Mouse (Mus musculus): ENCODE measurements around the gene Tmco4. TPM values are rescaled to one million over a fixed set of nuclear protein-coding genes. Genes with fewer than 3 reads are reported as not detected.
A peak's percentile ranks its signal among the peaks of the same experiment; 100 is the strongest.

Gene Tmco4
- polyA plus RNA-seq (2012; rRNA removed), result 14.7 and 15.1 TPM in 2 replicates

GRCm38 (mm10) chr4:138972827-138973718 is at the start of gene Tmco4:
TSS of gene Tmco4 (plus strand) at chr4:138972888.
- DNase-seq, result peak; percentile 84
- H3K4me1 ChIP-seq (ENCODE audit: control insufficient read depth, insufficient read depth, low read length), result peaks cover 5% of the 10 kb centered on the region; the same call in 1 of the 2 replicates
- H3K4me3 ChIP-seq (replicated peaks; ENCODE audit: extremely low read depth, low read depth, low read length), result peak within 1 kb of the TSS; percentile 72
- WGBS, result under 1% methylated on average over 60 of the region's 60 CpGs
- peak; percentile 88; the same call in 1 of the 2 replicates for TF ChIP-seq POLR2A (IDR thresholded peaks at IDR 0.05; ENCODE audit: borderline replicate concordance, extremely low read depth, low read depth, low read length)
- TF ChIP-seq CTCF (IDR thresholded peaks at IDR 0.05; ENCODE audit: insufficient read depth, low read length), result no peak

DNA sequence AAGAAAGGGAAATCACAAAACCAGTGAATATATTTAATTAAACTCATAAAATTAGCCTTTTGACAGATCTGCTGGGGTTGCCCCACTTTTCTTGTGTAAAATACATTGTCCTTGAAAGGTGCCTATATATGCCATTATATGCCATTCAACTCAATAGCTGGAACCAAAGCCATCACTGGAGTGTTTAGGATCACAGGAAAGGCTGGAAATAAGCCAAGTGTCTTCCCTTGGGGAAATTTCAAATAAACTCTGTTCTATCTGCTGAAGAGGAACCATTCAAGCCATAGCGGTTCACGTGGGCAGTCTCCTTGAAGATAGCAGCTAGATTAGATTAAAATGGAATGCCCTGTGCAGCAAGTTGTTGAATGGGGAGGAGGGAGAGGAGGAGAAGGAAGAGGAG is 47.1 kb upstream of the Tmco4 start:
- no peak overlapping the region for H3K4me3 ChIP-seq (replicated peaks; ENCODE audit: extremely low read depth, low read depth, low read length)
- no peak for DNase-seq
- no peaks in the 10 kb centered on the region for H3K4me1 ChIP-seq (ENCODE audit: control insufficient read depth, insufficient read depth, low read length)
- TF ChIP-seq POLR2A (IDR thresholded peaks at IDR 0.05; ENCODE audit: borderline replicate concordance, extremely low read depth, low read depth, low read length), result no peak
- TF ChIP-seq CTCF (IDR thresholded peaks at IDR 0.05; ENCODE audit: insufficient read depth, low read length), result no peak
- WGBS, result 28% methylated on average over 2 of the region's 2 CpGs

- TF ChIP-seq CTCF (IDR thresholded peaks at IDR 0.05; ENCODE audit: insufficient read depth, low read length) (no peak), POLR2A (IDR thresholded peaks at IDR 0.05; ENCODE audit: borderline replicate concordance, extremely low read depth, low read depth, low read length) (no peak)
- WGBS, result 58% methylated on average over 3 of the region's 3 CpGs
- Histone ChIP-seq H3K4me3 (replicated peaks; ENCODE audit: extremely low read depth, low read depth, low read length) (no peak overlapping the region), H3K4me1 (ENCODE audit: control insufficient read depth, insufficient read depth, low read length) (peaks cover 5% of the 10 kb centered on the region; the same call in 1 of the 2 replicates)
- DNase-seq, result no peak
Observed at GRCm38 (mm10) chr4:138933862-138934261, 38.8 kb upstream of the Tmco4 start.

DNA sequence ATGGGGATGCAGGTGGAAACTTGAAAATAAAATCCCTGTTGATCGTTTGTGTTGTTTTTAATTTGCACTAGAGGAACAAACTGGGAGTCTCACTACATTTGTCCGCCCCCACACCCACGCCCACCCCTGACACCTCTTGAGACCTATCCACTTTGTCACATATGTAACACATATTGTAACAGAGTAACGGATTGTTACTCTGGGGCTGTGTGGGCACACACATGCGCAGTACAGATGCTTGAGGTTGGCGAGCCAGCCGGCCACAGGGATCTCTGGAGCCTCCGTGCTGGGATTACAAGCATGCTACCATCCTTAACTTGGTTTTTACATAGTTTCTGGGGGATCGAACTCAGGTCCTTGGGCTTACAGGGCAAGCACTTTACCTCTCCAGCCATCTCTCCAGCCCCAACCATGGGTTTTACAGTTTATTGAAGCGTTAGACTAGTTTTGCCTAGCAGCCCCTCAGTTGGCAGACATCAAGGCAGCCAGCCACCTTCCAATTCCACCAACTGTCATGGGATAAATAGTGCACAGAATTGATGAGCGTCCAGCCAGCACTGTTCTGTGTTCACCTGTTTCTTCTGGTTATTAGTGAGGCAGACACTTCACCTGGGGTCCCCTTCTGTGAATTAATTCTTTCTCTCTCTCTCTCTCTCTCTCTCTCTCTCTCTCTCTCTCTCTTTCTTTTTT is 38.1 kb upstream of the Tmco4 start:
- Histone ChIP-seq H3K4me1 (ENCODE audit: control insufficient read depth, insufficient read depth, low read length) (peaks cover 8% of the 10 kb centered on the region), H3K4me3 (replicated peaks; ENCODE audit: extremely low read depth, low read depth, low read length) (no peak overlapping the region)
- no peak for DNase-seq
- WGBS, result 82% methylated on average over 11 of the region's 11 CpGs
- TF ChIP-seq CTCF (IDR thresholded peaks at IDR 0.05; ENCODE audit: insufficient read depth, low read length) (no peak), POLR2A (IDR thresholded peaks at IDR 0.05; ENCODE audit: borderline replicate concordance, extremely low read depth, low read depth, low read length) (no peak)

DNA sequence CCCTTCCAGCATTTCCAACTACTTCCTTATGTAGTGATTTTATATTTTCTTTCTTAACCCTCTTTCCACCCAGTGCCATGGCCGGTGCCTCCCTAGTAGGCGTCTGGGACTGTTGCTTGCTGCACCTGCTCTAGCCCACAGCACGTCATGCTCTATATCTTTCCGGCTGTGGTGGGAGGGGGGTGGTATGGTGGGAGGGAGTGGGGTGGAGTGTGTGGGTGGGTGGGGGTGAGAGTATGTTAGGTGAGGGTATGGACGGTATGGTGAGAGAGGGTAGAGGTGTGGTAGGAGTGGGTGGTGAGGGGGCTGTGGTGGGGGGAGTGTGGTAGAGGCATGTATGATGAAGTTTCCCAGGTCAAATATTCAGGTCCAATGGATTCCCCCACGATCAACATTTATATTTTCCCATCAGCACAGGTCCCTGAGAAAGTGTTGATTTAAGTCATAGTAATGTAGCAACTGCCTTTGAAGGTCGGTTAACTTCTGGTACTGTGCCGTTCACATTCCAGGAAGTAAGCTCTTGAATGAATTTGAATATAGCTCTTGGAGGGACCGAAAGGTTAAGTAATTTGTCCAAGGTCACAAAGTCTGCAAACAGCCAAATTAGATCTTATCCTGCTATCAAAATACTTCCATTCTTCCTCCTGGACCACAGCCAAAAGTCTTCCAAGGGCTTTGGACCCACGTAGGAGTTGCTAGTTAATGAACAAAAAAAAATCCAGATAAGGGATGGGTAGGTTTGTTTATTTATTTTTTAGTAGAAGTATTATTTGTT is 34.0 kb upstream of the Tmco4 start:
- Histone ChIP-seq H3K4me1 (ENCODE audit: control insufficient read depth, insufficient read depth, low read length) (peaks cover 13% of the 10 kb centered on the region), H3K4me3 (replicated peaks; ENCODE audit: extremely low read depth, low read depth, low read length) (no peak overlapping the region)
- TF ChIP-seq POLR2A (IDR thresholded peaks at IDR 0.05; ENCODE audit: borderline replicate concordance, extremely low read depth, low read depth, low read length), result no peak
- no peak for TF ChIP-seq CTCF (IDR thresholded peaks at IDR 0.05; ENCODE audit: insufficient read depth, low read length)
- WGBS, result 37% methylated on average over 10 of the region's 10 CpGs
- no peak for DNase-seq

DNA sequence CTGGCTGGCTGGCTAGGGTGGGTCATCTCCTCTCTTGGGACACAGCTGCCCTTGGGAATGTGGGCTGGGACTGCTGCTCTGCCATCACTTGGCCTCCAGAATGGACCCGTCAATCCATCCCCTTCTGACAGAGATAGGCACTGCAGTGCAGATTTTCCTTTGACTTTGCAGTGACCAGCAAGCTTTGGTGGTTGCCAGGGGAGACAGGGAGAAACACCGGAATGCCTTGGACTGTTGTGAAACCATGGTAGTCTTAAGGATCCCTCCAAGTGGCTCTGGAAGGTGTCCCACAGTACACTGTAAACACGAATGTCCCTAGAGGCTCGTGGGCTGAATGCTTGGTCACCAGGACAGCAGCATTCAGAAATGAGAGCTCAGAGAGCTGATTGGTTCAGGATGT is 33.2 kb upstream of the Tmco4 start:
- WGBS, result 34% methylated on average over 4 of the region's 4 CpGs
- H3K4me1 ChIP-seq (ENCODE audit: control insufficient read depth, insufficient read depth, low read length), result peaks cover 13% of the 10 kb centered on the region
- TF ChIP-seq CTCF (IDR thresholded peaks at IDR 0.05; ENCODE audit: insufficient read depth, low read length) (peak; percentile 34; the same call in 1 of the 2 replicates), POLR2A (IDR thresholded peaks at IDR 0.05; ENCODE audit: borderline replicate concordance, extremely low read depth, low read depth, low read length) (no peak)
- peak; percentile 75 for DNase-seq
- H3K4me3 ChIP-seq (replicated peaks; ENCODE audit: extremely low read depth, low read depth, low read length), result no peak overlapping the region

DNA sequence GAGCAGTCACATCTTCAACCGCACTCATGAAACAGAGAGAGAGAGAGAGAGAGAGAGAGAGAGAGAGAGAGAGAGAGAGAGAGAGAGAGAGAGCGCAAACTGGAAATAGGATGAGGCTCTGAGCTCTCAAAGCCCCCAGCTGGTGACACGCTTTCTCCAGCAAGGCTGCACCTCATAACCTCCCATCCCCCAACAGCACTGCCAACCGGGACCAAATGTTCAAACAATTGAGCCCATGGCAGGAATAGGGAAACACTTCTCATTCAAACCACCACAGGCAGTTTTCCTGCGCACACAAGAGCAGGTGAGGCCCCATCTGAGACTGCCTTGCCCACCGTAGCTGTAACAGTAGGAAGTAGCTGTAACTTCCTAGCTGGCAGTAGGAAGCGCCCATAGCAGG is 31.3 kb upstream of the Tmco4 start:
- WGBS, result 41% methylated on average over 7 of the region's 7 CpGs
- peak; percentile 31 for DNase-seq
- H3K4me1 ChIP-seq (ENCODE audit: control insufficient read depth, insufficient read depth, low read length), result peaks cover 13% of the 10 kb centered on the region
- no peak overlapping the region for H3K4me3 ChIP-seq (replicated peaks; ENCODE audit: extremely low read depth, low read depth, low read length)
- TF ChIP-seq POLR2A (IDR thresholded peaks at IDR 0.05; ENCODE audit: borderline replicate concordance, extremely low read depth, low read depth, low read length) (no peak), CTCF (IDR thresholded peaks at IDR 0.05; ENCODE audit: insufficient read depth, low read length) (no peak)

DNA sequence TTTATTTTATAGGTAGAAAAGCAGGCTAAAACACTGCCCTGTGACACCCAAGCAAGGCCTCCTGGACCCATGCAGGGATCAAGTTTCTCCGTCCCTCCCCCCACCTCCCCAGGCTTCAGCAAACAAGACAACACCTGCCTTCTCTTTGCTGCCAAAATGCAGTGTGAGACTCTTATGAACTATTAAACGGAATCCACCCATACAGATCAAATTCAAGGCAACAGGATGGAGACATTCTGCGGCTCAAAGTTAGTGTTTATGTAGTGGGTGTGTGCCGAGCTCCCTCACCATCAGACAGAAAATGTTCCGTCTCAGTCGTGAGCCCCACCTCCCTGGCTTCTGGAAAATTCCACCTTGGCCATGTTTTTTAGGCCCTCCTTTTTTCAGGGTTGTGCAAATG is 30.7 kb upstream of the Tmco4 start:
- WGBS, result 39% methylated on average over 6 of the region's 6 CpGs
- TF ChIP-seq CTCF (IDR thresholded peaks at IDR 0.05; ENCODE audit: insufficient read depth, low read length), result no peak
- no peak for TF ChIP-seq POLR2A (IDR thresholded peaks at IDR 0.05; ENCODE audit: borderline replicate concordance, extremely low read depth, low read depth, low read length)

GRCm38 (mm10) chr4:138943730-138944129 is 29.0 kb upstream of the Tmco4 start:
- peak; percentile 83 for DNase-seq
- TF ChIP-seq POLR2A (IDR thresholded peaks at IDR 0.05; ENCODE audit: borderline replicate concordance, extremely low read depth, low read depth, low read length) (peak; percentile 67; the same call in 1 of the 2 replicates), CTCF (IDR thresholded peaks at IDR 0.05; ENCODE audit: insufficient read depth, low read length) (peak; percentile 69)
- 18% methylated on average over 15 of the region's 15 CpGs for WGBS
- peaks cover 7% of the 10 kb centered on the region for H3K4me1 ChIP-seq (ENCODE audit: control insufficient read depth, insufficient read depth, low read length)
- H3K4me3 ChIP-seq (replicated peaks; ENCODE audit: extremely low read depth, low read depth, low read length), result peak overlapping the region; percentile 31

More for the DNA sequence above, 30.7 kb upstream of the Tmco4 start:
- DNase-seq, result peak; percentile 14
- no peak overlapping the region for H3K4me3 ChIP-seq (replicated peaks; ENCODE audit: extremely low read depth, low read depth, low read length)
- peaks cover 13% of the 10 kb centered on the region for H3K4me1 ChIP-seq (ENCODE audit: control insufficient read depth, insufficient read depth, low read length)
